Mouse (Mus musculus) urinary bladder, postnatal 36 days (tissue): ENCODE measurements around the gene Soga1.

Experiments
- DNase-seq, 2 experiments: peaks; one replicate each; pipeline ENCODE4 v3.0.0; 2022; ENCODE audit warnings: low spot score in 2 of 2, mixed read lengths in 1 of 2

Gene Soga1

DNA sequence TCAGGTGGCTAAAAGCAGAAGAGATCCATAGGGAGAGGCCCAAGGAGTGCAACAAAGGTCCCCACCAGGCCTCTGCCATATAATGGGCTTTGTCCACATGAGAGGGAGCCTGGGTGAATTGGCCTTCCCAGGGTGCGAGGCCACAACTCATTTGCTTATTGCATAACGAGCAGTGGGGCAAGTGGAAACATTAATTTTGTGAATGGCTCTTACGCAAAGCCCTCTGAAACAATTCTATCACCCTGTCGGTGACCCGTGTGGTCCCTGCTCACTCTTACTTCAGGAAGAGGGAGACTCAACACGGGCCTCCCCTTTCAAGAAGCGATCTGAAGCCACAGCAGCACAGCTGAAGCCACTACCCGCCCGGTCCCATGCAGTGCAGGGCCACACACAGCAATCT is 41.8 kb downstream of the Soga1 start:
- DNase-seq = no peak

DNA sequence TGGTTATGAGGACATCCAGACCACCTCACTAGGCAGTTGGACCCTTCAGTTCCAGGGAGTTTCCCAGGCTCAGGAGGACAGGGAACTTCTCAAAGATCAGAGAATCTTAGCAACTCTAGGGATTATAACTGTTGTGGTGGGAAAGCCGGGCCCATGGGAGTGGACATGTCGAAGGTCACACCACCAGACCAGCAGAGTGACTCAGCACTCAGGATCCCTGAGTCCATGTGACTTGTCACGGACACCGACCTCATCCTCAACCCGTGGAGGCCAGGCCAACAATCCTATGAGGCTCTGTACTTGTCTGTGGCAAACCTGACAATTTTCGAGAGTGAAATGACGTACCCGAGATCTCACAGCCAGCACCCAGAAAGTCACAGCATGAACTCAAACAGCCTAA is 42.7 kb downstream of the Soga1 start:
- no peak for DNase-seq

DNA sequence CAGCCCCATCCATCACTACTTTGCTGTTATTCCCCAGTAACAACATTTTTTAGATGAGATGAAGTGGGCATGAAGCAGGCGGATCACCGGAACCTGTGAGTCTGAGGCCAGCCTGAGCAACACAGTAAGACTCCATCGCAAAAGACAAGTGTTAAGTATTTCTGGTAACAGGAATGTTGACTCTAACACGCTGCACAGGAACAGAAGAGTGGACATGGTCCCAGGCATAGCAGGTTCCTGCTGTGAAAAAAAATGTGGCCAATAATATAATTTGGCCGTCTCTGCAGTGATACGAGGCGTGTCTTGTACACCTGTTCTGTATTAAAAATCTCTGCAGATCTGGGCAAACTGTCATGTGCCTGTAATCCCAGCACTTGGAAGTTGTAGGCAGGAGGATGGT is 43.7 kb downstream of the Soga1 start:
- DNase-seq = no peak

DNA sequence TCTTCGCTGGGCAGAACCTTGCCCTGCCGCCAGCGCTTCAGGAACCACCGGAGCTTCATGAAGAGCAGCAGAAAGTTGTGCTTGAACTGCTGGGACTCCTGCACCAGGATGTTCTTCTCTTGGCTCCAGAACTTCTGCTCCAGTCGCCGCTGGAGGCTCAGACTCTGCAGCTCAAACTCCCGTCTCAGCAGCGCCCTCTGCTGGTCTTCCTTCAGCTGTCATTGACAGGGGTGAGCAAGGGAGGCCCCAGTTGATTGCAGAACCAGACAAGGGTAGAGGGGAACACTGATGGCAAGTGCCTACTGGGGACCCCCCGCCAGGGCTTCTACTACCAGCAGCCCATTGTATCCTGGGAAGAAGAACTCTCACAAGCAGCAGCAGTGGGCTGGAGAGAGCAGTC is 48.2 kb downstream of the Soga1 start:
- peak; percentile 69 to 82 for DNase-seq

DNA sequence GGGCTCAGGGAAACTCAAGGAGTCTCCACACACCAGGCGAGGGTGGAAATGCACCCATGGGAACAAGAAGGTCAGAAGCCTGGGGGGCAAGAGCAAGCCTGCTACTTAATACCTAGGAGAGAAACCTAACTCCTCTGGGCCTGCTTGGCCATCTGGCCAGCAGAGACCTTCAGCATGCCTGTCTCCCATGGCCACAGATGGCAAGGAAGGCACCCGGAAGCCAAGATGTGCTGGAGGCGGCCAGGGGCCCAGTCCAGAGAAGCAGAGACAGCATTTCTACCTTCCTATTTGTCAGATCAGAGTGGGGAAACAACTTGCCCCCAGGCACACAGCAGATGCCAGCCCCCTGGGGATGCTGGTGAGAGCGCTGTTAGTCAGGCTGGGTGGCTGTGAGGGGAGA is 50.8 kb downstream of the Soga1 start:
- DNase-seq = no peak

DNA sequence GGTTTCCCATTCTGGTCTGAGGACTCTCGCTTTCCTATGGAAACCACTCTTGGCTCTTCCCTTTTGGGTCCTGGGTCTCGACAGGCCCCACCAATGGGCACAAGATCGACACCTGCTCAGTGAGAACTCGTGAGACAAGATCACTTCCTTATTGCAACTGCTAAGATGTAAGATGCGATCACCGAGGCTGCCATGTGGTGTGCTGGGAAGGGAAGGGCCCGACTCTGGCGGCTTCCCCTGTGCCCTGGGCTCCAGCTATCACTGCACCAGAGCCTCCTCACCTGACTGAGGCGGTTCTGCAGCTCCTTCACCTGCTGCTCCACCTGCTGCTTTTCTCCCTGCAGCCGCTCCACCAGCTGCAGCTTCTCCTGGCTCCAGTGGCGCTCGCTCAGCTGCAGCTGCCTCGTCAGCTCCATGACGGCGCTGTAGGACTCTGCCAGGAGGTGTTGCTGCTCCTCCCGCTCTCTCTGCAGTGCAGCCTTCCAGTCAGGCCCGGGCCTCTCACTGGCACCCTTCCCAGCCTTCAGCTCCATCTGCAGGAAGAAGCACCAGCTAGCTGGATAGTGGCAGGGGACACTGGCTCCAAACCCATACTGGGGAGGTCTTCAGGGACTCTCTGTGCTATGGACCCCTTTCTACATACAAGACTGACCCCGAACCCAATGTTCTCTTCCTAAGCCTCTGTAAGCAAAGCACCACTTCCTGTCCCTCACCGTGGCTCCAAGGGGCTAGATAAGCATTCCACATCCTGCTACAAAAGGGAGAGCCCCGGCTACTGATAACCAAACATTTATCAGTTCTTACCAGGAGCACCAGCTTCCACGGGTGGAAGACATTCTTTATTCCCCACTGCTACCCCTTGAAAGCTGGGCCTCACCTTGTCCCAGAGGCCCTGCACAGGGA is 51.7 kb downstream of the Soga1 start:
- DNase-seq = no peak

DNA sequence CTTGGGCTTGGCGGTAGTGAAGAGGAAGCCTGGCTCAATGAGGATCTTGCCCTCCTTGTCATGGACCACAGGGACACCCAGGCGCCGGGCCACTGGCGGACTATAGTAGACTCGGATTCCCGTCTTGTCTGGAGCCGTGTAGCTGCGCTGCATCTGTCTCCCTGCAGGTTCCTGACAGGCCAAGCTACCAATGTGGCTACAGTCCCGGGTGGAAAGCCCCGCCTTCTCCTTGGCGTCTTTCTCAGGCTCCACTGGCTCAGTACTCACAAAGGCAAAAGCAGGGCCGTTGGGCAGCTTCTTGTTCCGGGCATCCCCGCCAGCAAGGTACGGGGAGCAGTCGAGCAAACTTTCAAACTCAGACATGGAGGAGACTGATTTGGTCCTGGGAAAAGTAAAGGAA is 57.9 kb downstream of the Soga1 start:
- DNase-seq = no peak

DNA sequence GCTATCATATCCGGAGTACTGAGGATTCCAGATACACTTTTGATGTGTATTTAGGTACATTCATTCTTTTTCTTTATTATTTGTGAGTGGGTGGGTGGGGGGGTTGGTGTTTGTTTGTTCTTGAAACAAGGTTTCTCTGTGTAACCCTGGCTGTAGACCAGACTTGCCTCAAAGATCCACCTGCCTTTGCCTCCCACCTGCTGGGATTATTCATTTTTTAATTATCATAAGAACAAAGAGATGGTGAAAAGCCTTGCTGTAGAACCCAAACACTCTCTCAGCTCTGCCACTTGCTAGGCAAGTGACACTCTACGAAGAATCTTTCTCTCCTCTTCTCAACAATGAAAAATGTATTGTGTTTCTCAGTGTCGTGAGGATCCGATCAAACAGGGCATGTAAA is 59.8 kb downstream of the Soga1 start:
- DNase-seq = no peak

DNA sequence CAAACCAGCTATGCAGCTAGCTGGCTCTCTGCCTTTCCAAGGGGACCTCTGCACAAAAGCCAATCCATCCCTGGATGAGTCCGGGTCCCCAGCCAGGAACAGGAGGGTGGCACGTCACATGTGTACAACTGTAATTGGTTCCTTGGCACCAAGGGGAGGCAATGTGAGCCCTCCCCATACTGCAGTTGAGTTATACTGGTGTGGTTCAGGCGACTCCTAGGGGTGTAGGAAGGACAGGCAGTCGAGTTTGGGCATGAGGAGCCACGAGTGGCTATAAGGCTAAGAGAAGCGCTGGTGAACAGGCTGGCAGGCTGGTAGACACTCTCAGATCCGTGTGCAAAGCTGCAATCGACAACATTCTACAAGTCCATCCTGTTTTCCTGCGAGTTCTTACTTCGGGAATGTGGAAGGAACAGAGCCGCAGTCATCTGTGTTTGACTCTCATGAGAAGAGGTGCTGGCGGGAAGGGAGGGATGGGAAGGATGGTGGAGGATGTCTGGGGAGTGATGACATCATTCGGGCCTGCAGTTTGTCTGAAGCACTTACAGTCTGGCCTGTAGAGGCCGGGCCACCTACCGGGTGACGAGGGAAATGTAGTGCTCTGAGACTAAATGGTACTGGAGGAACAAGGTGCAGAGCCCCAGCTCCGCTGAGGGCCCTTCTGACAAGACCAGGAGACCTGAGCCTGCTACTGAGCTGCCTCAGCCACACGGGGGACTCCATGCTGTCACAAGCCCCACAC is 62.4 kb downstream of the Soga1 start:
- DNase-seq = no peak

DNA sequence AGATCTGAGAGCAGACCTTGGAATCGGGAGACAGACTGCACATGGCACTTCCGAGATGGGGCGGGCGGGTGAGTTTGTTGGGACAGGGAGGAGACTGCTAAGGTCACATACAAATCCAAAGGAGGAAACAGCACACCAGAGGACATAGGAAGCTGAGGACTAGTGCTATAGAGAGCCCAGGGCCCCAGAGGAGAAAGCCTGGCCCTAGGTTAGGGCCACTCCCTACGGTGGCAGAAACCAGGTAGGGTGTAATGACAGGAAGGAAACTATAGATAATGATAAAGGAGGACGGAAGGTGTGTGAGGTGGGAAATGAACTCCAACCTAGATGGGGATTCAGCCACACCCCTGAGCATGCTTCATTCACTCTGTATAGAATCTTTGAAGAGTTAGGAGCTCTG is 66.7 kb downstream of the Soga1 start:
- no peak for DNase-seq

DNA sequence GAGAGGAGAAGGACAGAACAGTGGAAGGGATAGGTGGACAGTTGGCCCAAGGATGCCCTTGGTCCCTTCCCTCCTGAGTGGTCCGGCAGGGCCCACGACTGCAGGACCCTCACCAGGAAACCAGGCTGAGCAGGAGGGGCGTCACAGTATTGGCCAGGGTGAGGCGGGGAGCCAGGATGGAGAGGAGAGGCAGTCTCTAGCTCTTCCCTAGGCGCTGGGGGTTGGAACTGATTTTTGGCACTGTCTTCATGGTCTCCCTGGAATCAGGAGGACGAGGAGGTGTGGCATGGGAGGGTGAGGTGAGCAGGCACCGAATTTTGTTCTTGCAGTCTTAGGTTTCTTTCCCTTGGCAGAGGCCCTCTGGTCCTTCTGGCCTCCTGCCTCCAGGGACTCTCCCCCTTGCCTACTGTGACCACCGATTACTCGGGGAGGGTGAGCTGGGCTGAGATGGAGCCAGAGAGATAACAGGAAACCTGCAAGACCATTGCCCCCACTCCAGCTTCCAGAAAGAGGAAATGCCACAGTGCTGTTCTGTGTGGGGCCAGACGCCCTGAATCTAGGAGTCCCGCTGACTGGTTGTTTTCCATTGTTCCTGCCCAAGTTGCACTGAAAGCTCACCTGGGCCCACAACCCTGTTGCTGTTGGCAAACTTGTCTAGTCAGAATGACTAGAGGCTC is 68.3 kb downstream of the Soga1 start:
- DNase-seq = no peak

DNA sequence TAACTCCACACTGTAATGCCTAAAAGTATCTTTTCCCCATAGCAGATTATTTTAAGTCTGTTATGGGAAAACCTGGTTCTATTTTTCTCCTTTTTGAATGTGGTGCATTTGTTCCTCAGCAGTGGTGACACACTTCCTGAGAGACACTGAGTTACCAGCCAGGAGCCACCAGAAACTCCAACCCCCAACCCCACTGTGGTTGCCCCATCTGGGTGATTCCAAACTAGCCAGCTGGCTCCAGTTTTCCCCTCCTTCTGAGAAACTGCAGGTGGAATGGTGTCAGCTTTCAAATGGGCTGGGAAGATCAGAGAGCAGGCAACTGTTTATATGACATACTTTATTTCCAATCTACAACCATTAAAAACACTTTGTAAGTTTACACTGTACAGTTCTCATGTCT is 68.9 kb downstream of the Soga1 start:
- no peak for DNase-seq

DNA sequence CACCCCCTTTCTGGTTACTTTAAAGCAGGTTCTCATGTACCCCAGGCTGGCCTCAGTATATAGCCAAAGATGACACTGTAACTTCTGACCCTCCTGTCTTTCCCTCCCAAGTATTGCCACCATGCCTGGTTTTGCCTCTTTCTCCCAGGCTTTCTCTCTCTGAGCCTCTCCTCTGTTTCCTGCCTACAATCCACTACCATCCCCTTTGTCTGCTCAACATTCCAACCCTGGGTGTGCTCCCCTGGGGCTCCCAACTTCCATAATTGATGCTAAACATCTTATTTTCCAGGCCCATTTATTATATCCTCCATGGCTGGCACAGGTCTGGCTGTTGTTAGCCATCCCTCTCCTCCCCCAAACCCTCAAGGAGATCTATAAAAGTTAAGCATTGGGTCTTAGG is 70.5 kb downstream of the Soga1 start:
- DNase-seq = no peak

DNA sequence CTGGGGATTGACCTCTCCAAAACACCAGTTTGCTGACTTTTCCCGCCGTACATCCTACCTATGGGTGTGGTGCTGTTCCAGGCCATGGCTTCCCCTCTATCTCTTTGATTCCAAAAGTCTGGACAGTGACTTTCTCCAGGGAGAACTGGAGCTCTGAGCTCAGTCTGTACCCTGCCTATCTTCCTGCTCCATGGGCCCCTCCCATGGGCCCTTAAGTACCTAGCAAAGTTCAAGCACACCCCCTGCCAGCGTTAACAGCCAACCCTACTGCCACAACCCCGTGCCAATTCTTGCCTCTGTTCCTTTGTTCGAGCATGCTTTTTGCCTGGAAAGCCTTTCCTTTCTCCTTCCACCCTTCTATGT is 71.8 kb downstream of the Soga1 start:
- no peak for DNase-seq

DNA sequence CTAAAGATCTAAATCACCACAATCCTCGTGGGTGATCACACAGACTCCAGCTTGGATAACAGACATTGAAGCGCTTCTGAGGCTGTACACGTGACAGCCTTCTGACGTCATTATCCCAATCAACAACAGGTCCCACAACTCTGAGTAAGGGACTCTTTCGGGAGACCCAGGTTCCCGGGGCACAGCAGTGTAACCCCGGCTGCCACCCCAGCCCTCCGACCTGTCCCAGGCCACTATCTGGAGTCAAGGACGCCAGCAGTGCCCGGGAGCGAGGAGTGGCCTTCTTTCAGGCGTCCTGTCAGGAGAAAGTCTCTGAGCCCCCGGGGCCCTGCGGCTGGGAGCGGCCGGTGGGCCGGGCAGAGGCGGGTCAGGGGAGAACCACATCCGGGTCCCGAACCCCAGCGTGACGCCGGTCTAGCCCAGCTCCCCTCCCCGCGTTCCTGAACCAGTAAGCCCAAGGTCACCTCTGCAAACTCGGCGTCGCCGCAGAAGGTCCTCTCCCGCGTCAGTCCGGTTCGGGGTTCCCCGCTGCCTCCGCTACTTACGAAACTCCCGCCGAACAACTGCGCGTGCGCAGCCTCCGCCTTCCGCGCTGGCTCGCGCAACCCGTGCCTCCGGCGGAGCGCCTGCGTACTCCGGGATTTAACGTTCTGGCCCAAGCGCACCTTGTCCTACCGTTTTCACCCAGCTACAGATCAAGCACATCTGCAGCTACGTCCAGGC is 72.4 kb downstream of the Soga1 start, which contains the start of gene Dsn1:
Gene Dsn1 (minus strand): TSS at position 644 of the 723 bp plus-strand sequence.
- peak; percentile 78 to 87 for DNase-seq

DNA sequence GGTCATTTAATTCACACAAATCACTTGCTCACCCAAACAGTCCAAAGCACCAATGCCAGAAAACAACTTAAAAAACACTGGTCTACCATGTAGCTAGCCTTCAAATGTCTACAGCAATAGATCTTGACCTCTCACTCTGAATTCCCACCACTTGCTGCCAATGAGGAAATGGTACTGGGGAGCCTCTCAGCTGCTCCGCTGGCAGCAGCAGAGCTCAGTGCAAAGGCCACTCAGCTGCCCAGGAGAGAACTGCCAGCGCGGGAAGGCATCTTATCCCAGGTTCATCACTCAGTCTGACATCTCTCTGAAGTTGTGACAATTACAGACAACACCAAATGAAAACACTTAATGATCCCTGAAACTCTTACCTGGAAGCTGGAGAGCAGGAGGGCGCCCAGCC is 76.7 kb downstream of the Soga1 start:
- DNase-seq = no peak

DNA sequence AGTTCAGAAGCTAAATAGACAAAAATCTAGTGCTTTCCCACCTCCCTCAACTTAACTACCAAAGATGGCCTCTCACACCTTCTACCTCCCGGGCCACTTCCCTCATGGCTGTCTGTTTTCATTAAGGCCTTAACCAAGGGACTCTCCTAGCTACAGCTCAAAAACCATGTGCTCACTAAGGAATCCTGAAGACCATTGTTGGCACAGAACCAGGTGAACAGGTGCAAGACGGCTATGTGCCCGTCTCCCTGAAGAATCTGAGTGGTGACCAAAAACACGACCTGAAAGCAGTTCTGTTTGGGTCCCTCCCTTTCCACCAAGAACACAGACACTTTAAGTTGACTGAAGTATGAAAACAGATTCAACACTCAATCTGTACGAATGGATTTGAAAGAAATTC is 80.8 kb downstream of the Soga1 start:
- DNase-seq = no peak

DNA sequence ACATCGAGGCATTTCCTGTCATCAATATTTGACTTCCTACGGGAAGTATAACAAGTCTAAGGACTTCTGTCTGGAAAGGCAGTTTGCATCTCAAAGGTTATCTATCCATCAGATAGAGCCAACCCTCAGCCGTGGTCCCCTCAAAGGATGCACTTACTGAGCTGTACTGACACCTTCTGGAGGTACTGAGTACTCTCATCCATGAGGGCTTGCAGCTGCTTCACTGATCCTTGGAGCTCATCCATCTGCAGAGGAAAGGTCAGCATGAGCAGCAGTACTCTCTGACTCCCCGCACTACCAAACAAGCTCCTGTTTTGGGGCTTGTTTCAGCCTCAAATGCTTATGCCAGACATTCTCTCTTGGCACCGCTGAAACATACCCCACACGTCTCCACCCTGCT is 82.5 kb downstream of the Soga1 start:
- DNase-seq = no peak

DNA sequence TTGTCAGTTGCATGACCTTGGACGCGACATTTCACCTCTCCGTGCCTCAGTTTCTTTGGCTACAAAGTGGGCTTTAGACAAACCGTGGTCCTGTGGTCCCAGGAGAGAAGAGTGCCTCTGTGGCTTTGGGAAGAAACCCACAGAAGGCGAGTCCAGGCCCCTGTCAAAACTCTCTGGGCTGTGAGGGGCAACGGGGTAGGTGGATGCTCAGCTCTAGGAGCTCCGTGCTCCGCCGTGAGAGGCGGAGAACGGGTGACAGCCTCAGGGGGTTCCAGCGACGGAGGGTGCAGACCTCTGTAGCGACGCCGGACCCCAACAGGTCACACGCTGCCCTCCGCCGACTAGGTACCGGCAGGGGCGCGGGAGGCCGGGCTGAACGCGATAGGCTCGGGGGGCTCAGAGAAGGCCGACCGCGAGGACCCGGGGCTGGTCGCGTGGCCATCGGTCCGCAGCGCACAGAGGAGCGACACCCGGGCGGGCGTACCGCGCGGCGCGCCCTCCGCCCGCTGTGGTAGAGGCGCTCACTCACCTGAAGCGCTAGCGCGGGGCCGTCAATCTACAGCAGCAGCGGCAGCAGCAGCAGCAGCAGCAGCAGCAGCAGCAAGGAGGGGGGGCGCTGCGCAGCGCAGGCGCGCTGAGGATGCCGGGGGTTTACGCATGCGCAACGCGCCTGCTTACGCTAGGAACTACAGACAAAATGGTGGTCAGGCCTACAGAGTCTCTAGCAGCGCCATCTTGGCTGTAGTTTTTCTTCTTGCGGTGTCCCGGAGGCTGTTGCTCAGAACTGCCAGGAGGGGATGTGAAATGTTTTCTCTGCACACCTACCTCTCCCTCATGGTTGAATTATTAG is 87.4 kb downstream of the Soga1 start, which contains the start of gene Ndrg3:
Gene Ndrg3 (minus strand): TSS at position 587 of the 850 bp plus-strand sequence.
- DNase-seq = peak; percentile 90 to 95

DNA sequence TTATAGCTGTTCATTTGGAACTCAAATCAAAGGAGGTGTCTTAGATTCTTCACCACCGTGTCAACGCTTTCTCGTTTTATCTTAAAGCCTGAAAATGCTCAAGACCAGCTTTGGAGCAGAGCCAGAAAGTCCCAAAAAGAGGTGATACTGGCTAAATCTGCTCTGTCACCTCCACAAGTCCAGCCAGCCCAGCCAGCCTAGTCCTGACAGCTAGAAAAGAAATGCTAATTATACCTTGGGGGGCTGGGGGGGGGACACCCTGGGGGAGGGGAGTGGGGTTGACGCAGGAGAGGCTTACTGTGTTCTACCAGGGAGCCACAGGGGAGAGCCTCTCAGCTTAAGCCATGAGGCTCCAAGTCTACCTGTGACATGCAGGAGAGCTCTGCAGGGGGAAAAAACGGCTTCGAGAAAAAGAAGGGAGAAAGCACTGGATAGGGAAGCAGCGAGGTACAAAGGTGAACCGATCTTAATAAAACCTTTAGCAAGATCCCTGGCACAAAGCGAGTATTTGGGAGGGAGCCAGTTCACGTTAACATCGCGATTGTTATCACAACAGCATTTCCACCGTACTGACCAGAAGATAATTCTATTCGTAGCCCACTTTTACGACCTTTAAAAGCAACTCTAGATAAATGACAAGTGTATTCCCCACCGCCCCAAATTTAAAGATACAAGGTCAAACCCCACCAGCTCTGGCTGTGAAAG is 88.2 kb downstream of the Soga1 start:
- no peak for DNase-seq
